Mouse (Mus musculus): Measurements from ENCODE around the gene Gatad2b.

GRCm38 (mm10) chr3:90362346-90362745, 69.4 kb downstream of the Gatad2b start:
- TF ChIP-seq POLR2A (IDR thresholded peaks at IDR 0.05; ENCODE audit: low read depth, low read length) (no peak), CTCF (conservative IDR thresholded peaks at IDR 0.05 in 1 of 2, IDR thresholded peaks at IDR 0.05 in 1 of 2; ENCODE audit: low read depth in 2 of 2, low read length in 2 of 2) (no peak), MAX (IDR thresholded peaks at IDR 0.05; ENCODE audit: low read length) (no peak), JUN (IDR thresholded peaks at IDR 0.05; ENCODE audit: insufficient read depth, low read depth, low read length) (no peak), POLR2AphosphoS2 (IDR thresholded peaks at IDR 0.05; ENCODE audit: low read depth, low read length) (no peak), RAD21 (IDR thresholded peaks at IDR 0.05; ENCODE audit: low read depth, low read length) (no peak), MEF2A (IDR thresholded peaks at IDR 0.05; ENCODE audit: borderline replicate concordance, low read depth, low read length) (no peak)
